Mouse (Mus musculus): ENCODE measurements around the gene Gm20388.

Gene Gm20388

GRCm38 (mm10) chr8:122931834-122932560, 3021.4 kb downstream of the Gm20388 start:
- DNase-seq: no peak

- no peak for DNase-seq
These were observed 3021.9 kb downstream of the Gm20388 start for GRCm38 (mm10) chr8:122932561-122932959.

- no peak for DNase-seq
These were observed 3023.3 kb downstream of the Gm20388 start for GRCm38 (mm10) chr8:122933973-122934372.

- DNase-seq: no peak
These were observed 3024.5 kb downstream of the Gm20388 start for GRCm38 (mm10) chr8:122935118-122935517.

GRCm38 (mm10) chr8:122935912-122936311, 3025.3 kb downstream of the Gm20388 start:
- DNase-seq: no peak

- DNase-seq: no peak
These were observed 3027.0 kb downstream of the Gm20388 start for GRCm38 (mm10) chr8:122937545-122938053.

- no peak for DNase-seq
These were observed 3027.5 kb downstream of the Gm20388 start for GRCm38 (mm10) chr8:122938170-122938569.

GRCm38 (mm10) chr8:122938591-122938990, 3027.9 kb downstream of the Gm20388 start:
- DNase-seq: peak; percentile 25 to 55

- peak in 1 of 2 experiments; percentile 21 for DNase-seq
These were observed 3032.4 kb downstream of the Gm20388 start for GRCm38 (mm10) chr8:122942803-122943713.

GRCm38 (mm10) chr8:122945775-122946174, 3035.1 kb downstream of the Gm20388 start:
- DNase-seq: no peak

- DNase-seq: no peak
These were observed 3039.1 kb downstream of the Gm20388 start for GRCm38 (mm10) chr8:122949701-122950100.

- DNase-seq: no peak
These were observed 3040.8 kb downstream of the Gm20388 start for GRCm38 (mm10) chr8:122951456-122951855.

- DNase-seq: no peak
These were observed 3042.4 kb downstream of the Gm20388 start for GRCm38 (mm10) chr8:122953028-122953427.

- no peak for DNase-seq
These were observed 3043.6 kb downstream of the Gm20388 start for GRCm38 (mm10) chr8:122954090-122954799.

GRCm38 (mm10) chr8:122955195-122955594, 3044.6 kb downstream of the Gm20388 start:
- DNase-seq: no peak

- DNase-seq: no peak
These were observed 3045.4 kb downstream of the Gm20388 start for GRCm38 (mm10) chr8:122955997-122956396.

GRCm38 (mm10) chr8:122960323-122960722, 3049.7 kb downstream of the Gm20388 start:
- no peak for DNase-seq

- DNase-seq: peak in 1 of 2 experiments; percentile 53
These were observed 3050.3 kb downstream of the Gm20388 start for GRCm38 (mm10) chr8:122960932-122961331.

- DNase-seq: no peak
These were observed 3050.8 kb downstream of the Gm20388 start for GRCm38 (mm10) chr8:122961458-122961857.

- DNase-seq: no peak
These were observed 3051.4 kb downstream of the Gm20388 start for GRCm38 (mm10) chr8:122962046-122962445.

- DNase-seq: no peak
These were observed 3056.0 kb downstream of the Gm20388 start for GRCm38 (mm10) chr8:122966638-122967037.

- DNase-seq: no peak
These were observed 3057.5 kb downstream of the Gm20388 start for GRCm38 (mm10) chr8:122968145-122968544.
